Mouse (Mus musculus) heart, postnatal 0 days (tissue): ENCODE data around the gene Ly6g6e. TPM values are rescaled to one million over a fixed set of nuclear protein-coding genes. Genes with fewer than 3 reads are reported as not detected.

Source experiments
- ATAC-seq: fragments of 200-750 bp; cut with Nextera tagmentation; 2 replicates; pipeline ENCODE4 v1.8.0; 2017; ENCODE audit warnings: low read depth, moderate number of reproducible peaks, moderate library complexity; ENCODE audit not compliant: insufficient read depth
- DNase-seq: peaks from one replicate; pipeline ENCODE4 v3.0.0-alpha.2; 2016; ENCODE audit warnings: low spot score
- H3K27ac ChIP-seq: fragments of 300-500 bp; sonication (generic); 2 replicates; pipeline ENCODE4 v1.5.1; 2014; ENCODE audit warnings: low read depth, mild to moderate bottlenecking
- H3K27me3 ChIP-seq: fragments of 300-500 bp; sonication (generic); 2 replicates; pipeline ENCODE4 v1.6.1; 2014; ENCODE audit warnings: low read length, mixed read lengths; ENCODE audit not compliant: control insufficient read depth, insufficient read depth
- H3K36me3 ChIP-seq: fragments of 300-500 bp; sonication (generic); replicated peaks from 2 replicates; pipeline ENCODE4 v1.6.1; 2014; ENCODE audit warnings: low read length, mixed read lengths; ENCODE audit not compliant: control insufficient read depth, insufficient read depth
- H3K4me1 ChIP-seq: fragments of 300-500 bp; sonication (generic); 2 replicates; pipeline ENCODE4 v1.6.1; 2014; ENCODE audit warnings: antibody characterized with exemption; ENCODE audit not compliant: control insufficient read depth, insufficient read depth
- H3K4me2 ChIP-seq: fragments of 300-500 bp; sonication (generic); 2 replicates; pipeline ENCODE4 v1.6.1; 2014; ENCODE audit warnings: low read depth, mild to moderate bottlenecking, low read length, moderate library complexity
- H3K4me3 ChIP-seq: fragments of 300-500 bp; sonication (generic); 2 replicates; pipeline ENCODE4 v1.5.1; 2014; ENCODE audit warnings: low read depth, low read length
- H3K9ac ChIP-seq: fragments of 300-500 bp; sonication (generic); replicated peaks from 2 replicates; pipeline ENCODE4 v1.6.1; 2014; ENCODE audit warnings: low read depth, low read length, mixed read lengths
- H3K9me3 ChIP-seq: fragments of 300-500 bp; sonication (generic); replicated peaks from 2 replicates; pipeline ENCODE4 v1.6.1; 2016; ENCODE audit warnings: low read length; ENCODE audit not compliant: control insufficient read depth
- CTCF ChIP-seq: IDR thresholded peaks from 2 replicates; pipeline ENCODE4 v1.5.1; 2016; ENCODE audit warnings: antibody characterized with exemption, control low read depth, low read depth
- EP300 ChIP-seq: IDR thresholded peaks from 2 replicates; pipeline ENCODE4 v1.6.1; 2016; ENCODE audit warnings: antibody characterized with exemption, low read depth
- WGBS: fragments of 180-500 bp; shearing (Covaris S2); extraction: QIAGEN DNeasy Blood & Tissue Kit; methylation state at CpG from one replicate; pipeline ENCODE4 v1.1.7; 2014; 5-methylcytosine and 5-hydroxymethylcytosine counted together
- polyA plus RNA-seq: library from polyadenylated mRNA; unstranded; fragments of >200 nt; fragmentation: Nextera tagmentation; extraction: Ambion mirVana; gene quantifications from 2 replicates; pipeline ENCODE4 v1.2.1, GENCODE M21; 2015
- total RNA-seq: library from RNA; depleted of rRNA; stranded (reverse); fragments of >200 nt; gene quantifications from 2 replicates; pipeline ENCODE4 v1.2.3, GENCODE M21; 2014; ENCODE audit warnings: low replicate concordance

Ly6g6e gene
- total and polyA plus RNA-seq, 2 experiments from 2014 or later: 0.22 to 1.6 TPM

DNA sequence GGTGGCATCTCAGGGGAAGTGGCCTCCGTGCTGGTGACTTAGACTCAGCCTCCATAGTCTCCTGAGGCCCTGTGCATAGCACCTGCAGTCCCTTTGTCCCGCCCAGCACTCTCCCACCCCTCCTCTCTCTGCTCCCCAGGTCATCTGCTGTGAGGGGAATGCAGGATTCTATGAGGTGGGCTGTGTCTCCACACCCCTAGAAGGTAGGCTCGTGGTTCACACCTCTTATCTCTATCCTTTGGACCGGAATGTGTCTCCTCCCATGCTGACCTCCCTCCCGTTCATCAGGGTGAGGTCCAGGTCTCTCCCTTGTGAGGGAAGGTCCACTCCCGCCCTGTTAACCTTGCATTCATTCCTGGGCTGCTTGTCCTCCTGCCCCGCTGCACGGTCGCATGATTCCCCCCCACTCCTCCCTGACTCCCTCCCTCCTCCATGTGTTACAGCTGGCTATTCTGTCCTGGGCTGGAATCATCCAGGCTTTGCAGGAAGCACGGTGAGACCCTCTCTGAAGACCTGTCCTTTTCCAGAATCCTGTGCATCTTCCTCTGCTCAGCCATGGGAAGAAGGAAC, 23.6 kb downstream of the Ly6g6e start:
- H3K36me3 ChIP-seq: peaks cover 89% of the 10 kb centered on the region
- WGBS: 59% methylated on average over 10 of the region's 10 CpGs
- ATAC-seq (no peak), DNase-seq (no peak)
- no peaks in the 10 kb centered on the region for H3K9me3 ChIP-seq
- H3K9ac ChIP-seq: no peak overlapping the region
- no peak overlapping the region for H3K4me3 ChIP-seq
- H3K27ac ChIP-seq: no peak overlapping the region
- no peaks in the 10 kb centered on the region for H3K4me1 ChIP-seq
- H3K27me3 ChIP-seq: no peaks in the 10 kb centered on the region
- no peak overlapping the region for H3K4me2 ChIP-seq
- TF ChIP-seq CTCF (no peak), EP300 (no peak)

DNA sequence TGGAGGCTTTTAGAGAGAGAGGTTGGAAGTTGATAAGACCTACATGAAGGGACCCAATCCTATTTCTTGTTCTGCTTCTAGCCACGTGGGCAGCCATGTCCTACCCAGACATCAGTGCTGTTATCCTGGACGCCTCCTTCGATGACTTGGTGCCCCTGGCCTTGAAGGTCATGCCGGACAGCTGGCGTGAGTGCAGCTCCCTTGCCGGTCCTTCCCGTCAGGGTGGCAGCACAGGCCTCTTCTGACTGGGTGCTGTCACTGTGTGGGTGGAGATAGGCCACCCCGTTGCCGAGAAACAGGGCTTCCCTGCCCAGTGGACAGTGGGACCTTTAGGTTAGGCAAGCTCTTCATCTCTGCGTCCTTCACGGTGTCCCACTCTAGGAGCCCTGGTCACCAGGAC, 24.5 kb downstream of the Ly6g6e start:
- 81% methylated on average over 11 of the region's 11 CpGs for WGBS
- Histone ChIP-seq H3K27ac (no peak overlapping the region), H3K4me3 (no peak overlapping the region), H3K9ac (no peak overlapping the region), H3K4me2 (no peak overlapping the region), H3K4me1 (no peaks in the 10 kb centered on the region), H3K27me3 (no peaks in the 10 kb centered on the region), H3K9me3 (no peaks in the 10 kb centered on the region), H3K36me3 (peaks cover 82% of the 10 kb centered on the region)
- ATAC-seq (no peak), DNase-seq (no peak)
- TF ChIP-seq EP300 (no peak), CTCF (no peak)

DNA sequence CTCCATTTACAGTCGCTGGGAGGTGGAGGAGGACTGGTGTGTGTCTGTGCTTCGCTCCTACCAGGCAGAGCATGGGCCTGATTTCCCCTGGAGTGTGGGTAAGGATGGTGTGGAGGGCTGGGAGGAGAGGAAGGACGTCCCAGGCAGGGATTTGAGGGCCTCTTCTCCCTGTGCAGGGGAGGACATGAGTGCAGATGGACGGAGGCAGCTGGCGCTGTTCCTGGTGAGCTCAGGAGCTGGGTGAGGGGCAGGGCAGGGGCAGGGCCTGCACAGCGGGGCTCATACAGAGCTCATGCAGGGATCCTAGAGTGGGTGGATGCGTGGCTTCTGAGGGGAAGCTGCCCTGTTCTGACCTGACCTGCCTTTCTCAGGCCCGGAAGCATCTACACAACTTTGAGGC, 25.6 kb downstream of the Ly6g6e start:
- H3K4me2 ChIP-seq: no peak overlapping the region
- H3K4me3 ChIP-seq: no peak overlapping the region

GRCm38 (mm10) chr17:35103221-35103690, 26.6 kb downstream of the Ly6g6e start:
- peaks cover 61% of the 10 kb centered on the region for H3K36me3 ChIP-seq
- no peaks in the 10 kb centered on the region for H3K4me1 ChIP-seq
- ATAC-seq (no peak; the same call in 1 of the 2 replicates), DNase-seq (no peak)
- no peaks in the 10 kb centered on the region for H3K9me3 ChIP-seq
- no peak overlapping the region for H3K4me2 ChIP-seq
- no peak overlapping the region for H3K27ac ChIP-seq
- no peak overlapping the region for H3K9ac ChIP-seq
- TF ChIP-seq CTCF (no peak), EP300 (no peak)
- H3K27me3 ChIP-seq: no peaks in the 10 kb centered on the region
- no peak overlapping the region for H3K4me3 ChIP-seq
- 42% methylated on average over 6 of the region's 6 CpGs for WGBS

More for the DNA sequence above, 25.6 kb downstream of the Ly6g6e start:
- H3K9me3 ChIP-seq: no peaks in the 10 kb centered on the region
- H3K9ac ChIP-seq: no peak overlapping the region
- H3K4me1 ChIP-seq: no peaks in the 10 kb centered on the region
- TF ChIP-seq EP300 (no peak), CTCF (no peak)
- ATAC-seq (no peak), DNase-seq (no peak)
- H3K27me3 ChIP-seq: no peaks in the 10 kb centered on the region
- 63% methylated on average over 8 of the region's 8 CpGs for WGBS
- peaks cover 71% of the 10 kb centered on the region for H3K36me3 ChIP-seq
- H3K27ac ChIP-seq: no peak overlapping the region

- H3K27ac ChIP-seq: no peak overlapping the region
- H3K4me3 ChIP-seq: no peak overlapping the region
- no peaks in the 10 kb centered on the region for H3K4me1 ChIP-seq
- DNase-seq: no peak
- peaks cover 53% of the 10 kb centered on the region for H3K36me3 ChIP-seq
- H3K9ac ChIP-seq: no peak overlapping the region
- TF ChIP-seq EP300 (no peak), CTCF (no peak)
- no peak overlapping the region for H3K4me2 ChIP-seq
- no peaks in the 10 kb centered on the region for H3K27me3 ChIP-seq
- H3K9me3 ChIP-seq: no peaks in the 10 kb centered on the region
- WGBS: 83% methylated on average over 7 of the region's 7 CpGs
- no peak for ATAC-seq
These were observed 27.4 kb downstream of the Ly6g6e start for GRCm38 (mm10) chr17:35104079-35104478.

- no peak overlapping the region for H3K27ac ChIP-seq
- H3K4me1 ChIP-seq: no peaks in the 10 kb centered on the region
- H3K27me3 ChIP-seq: no peaks in the 10 kb centered on the region
- no peak overlapping the region for H3K4me2 ChIP-seq
- no peak overlapping the region for H3K9ac ChIP-seq
- TF ChIP-seq CTCF (no peak), EP300 (no peak)
- peaks cover 46% of the 10 kb centered on the region for H3K36me3 ChIP-seq
- no peak for ATAC-seq
- 58% methylated on average over 6 of the region's 6 CpGs for WGBS
- no peak overlapping the region for H3K4me3 ChIP-seq
- no peak for DNase-seq
- H3K9me3 ChIP-seq: no peaks in the 10 kb centered on the region
These were observed 28.1 kb downstream of the Ly6g6e start for GRCm38 (mm10) chr17:35104754-35105153.
